Mouse (Mus musculus) C2C12 (cell line): Measurements from ENCODE around the gene Vav1. TPM values are rescaled to one million over a fixed set of nuclear protein-coding genes. Genes with fewer than 3 reads are reported as not detected.

ENCODE experiments used
- H3K27me3 ChIP-seq: one replicate; pipeline ENCODE4 v1.6.1; 2011; ENCODE audit not compliant: control insufficient read depth, insufficient read depth, insufficient read length
- H3K36me3 ChIP-seq: one replicate; pipeline ENCODE4 v1.6.1; 2011; ENCODE audit not compliant: control insufficient read depth, insufficient read depth
- H3K4me3 ChIP-seq: one replicate; pipeline ENCODE4 v1.5.1; 2011; ENCODE audit warnings: mild to moderate bottlenecking, control low read depth; ENCODE audit not compliant: poor library complexity, insufficient read depth, severe bottlenecking
- H3K79me2 ChIP-seq: one replicate; pipeline ENCODE4 v1.6.1; 2011; ENCODE audit not compliant: control insufficient read depth, insufficient read depth
- H3K79me3 ChIP-seq: one replicate; pipeline ENCODE4 v1.6.1; 2011; ENCODE audit warnings: low read depth, control low read depth
- H3ac ChIP-seq: one replicate; pipeline ENCODE3; 2011; ENCODE audit warnings: low read depth; ENCODE audit not compliant: control insufficient read depth, insufficient read length
- CEBPB ChIP-seq: IDR thresholded peaks from one replicate; pipeline ENCODE4 v1.6.1; 2011; ENCODE audit warnings: low read depth, mild to moderate bottlenecking, control low read depth, moderate library complexity
- CTCF ChIP-seq: IDR thresholded peaks from one replicate; pipeline ENCODE4 v1.5.1; 2011; ENCODE audit not compliant: control insufficient read depth, insufficient read depth, insufficient read length
- FOSL1 ChIP-seq: IDR thresholded peaks from one replicate; pipeline ENCODE4 v1.8.0; 2011; ENCODE audit warnings: mild to moderate bottlenecking, low read length; ENCODE audit not compliant: poor library complexity, insufficient read depth, severe bottlenecking
- MAX ChIP-seq: IDR thresholded peaks from one replicate; pipeline ENCODE4 v1.6.1; 2011; ENCODE audit warnings: mild to moderate bottlenecking, control low read depth
- MYOD1 ChIP-seq: IDR thresholded peaks from one replicate; pipeline ENCODE4 v1.6.1; 2011; ENCODE audit warnings: low read depth; ENCODE audit not compliant: control insufficient read depth, insufficient read length
- MYOG ChIP-seq: IDR thresholded peaks from one replicate; pipeline ENCODE4 v1.6.1; 2011; ENCODE audit not compliant: control insufficient read depth, insufficient read length; ENCODE audit errors: extremely low read depth
- USF1 ChIP-seq: IDR thresholded peaks from one replicate; pipeline ENCODE4 v1.6.1; 2011; ENCODE audit warnings: low read depth, mild to moderate bottlenecking, control low read depth, moderate library complexity
- polyA plus RNA-seq: library from polyadenylated mRNA; unstranded; fragments of >200 nt; fragmentation: generic; extraction: Trizol; gene quantifications from one replicate; pipeline ENCODE4 v1.2.1, GENCODE M21; 2012; ENCODE audit warnings: missing spikeins

Gene Vav1
- polyA plus RNA-seq, 1 experiment = not detected

DNA sequence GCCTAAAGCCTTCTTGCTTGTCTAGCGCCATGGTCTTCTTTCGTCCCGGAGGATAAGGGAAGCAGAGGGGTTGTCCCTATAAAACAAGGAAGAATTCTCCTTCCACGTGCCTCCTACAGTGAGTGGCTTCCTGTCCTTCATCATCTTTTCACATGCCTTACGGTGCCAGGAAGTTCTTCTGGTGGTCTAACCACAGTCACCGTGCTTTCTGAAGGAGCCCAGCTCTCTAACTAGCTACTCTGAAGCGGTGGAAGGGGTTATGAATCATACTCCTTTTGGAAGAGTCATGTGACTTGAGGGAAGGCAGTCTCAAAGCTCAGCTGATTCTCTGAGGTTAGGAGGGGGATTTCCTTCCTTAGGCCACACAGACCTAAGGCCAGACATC, 11.8 kb downstream of the Vav1 start:
- Histone ChIP-seq H3K79me2 (no peaks in the 10 kb centered on the region), H3ac (no peak overlapping the region), H3K4me3 (no peak overlapping the region), H3K36me3 (no peaks in the 10 kb centered on the region), H3K27me3 (peaks cover 9% of the 10 kb centered on the region), H3K79me3 (no peaks in the 10 kb centered on the region)
- TF ChIP-seq CTCF = no peak
- no peak for TF ChIP-seq FOSL1
- no peak for TF ChIP-seq MYOG
- no peak for TF ChIP-seq USF1
- TF ChIP-seq MYOD1 = no peak

DNA sequence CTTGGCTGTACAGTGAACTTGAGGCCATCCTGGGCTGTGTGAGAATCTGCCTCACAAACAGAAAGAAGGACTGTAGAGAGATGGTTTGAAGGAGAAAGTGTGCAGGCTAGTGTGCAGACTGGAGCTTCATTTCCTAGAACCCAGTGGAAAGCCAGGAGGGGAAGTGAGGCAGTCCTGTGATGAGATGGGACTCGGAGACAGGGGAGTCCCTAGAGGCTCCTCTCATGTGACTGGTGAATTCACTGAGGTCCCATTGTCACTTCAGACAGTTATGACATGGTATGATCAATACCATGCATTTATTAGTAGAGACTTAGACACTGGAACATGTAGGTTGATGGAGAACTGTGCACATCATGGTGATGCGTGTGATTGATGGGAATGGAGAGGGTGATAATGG, 13.4 kb downstream of the Vav1 start:
- Histone ChIP-seq H3ac (no peak overlapping the region), H3K36me3 (no peaks in the 10 kb centered on the region), H3K4me3 (no peak overlapping the region), H3K27me3 (peaks cover 10% of the 10 kb centered on the region), H3K79me2 (no peaks in the 10 kb centered on the region), H3K79me3 (no peaks in the 10 kb centered on the region)
- no peak for TF ChIP-seq USF1
- TF ChIP-seq MAX = no peak
- no peak for TF ChIP-seq MYOG
- no peak for TF ChIP-seq FOSL1
- no peak for TF ChIP-seq CEBPB

GRCm38 (mm10) chr17:57292968-57293367, 14.1 kb downstream of the Vav1 start:
- H3K79me3 ChIP-seq = no peaks in the 10 kb centered on the region
- no peak overlapping the region for H3ac ChIP-seq

DNA sequence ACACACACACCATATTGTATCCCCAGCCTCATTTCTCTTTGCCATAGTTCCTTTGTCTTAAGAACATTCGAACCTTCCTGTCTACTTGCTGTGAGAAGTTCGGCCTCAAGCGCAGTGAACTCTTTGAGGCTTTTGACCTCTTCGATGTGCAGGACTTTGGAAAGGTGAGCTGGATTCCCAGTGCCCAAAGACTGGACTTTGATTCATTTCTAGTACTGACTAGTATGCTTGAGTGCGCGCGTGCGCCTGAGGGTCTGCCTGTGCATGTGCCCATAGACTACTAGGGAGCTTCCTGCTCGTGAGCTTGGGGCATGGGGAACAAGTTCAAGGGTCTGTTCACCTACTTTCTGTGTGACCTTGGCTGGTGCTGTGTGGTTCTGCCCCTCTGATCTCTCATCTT, 17.0 kb downstream of the Vav1 start:
- Histone ChIP-seq H3ac (no peak overlapping the region), H3K79me2 (no peaks in the 10 kb centered on the region), H3K4me3 (no peak overlapping the region), H3K36me3 (no peaks in the 10 kb centered on the region), H3K27me3 (peaks cover 10% of the 10 kb centered on the region), H3K79me3 (no peaks in the 10 kb centered on the region)
- TF ChIP-seq CTCF = no peak
- no peak for TF ChIP-seq MYOG
- no peak for TF ChIP-seq MYOD1
- no peak for TF ChIP-seq USF1
- no peak for TF ChIP-seq FOSL1
- no peak for TF ChIP-seq MAX
- no peak for TF ChIP-seq CEBPB

More at GRCm38 (mm10) chr17:57292968-57293367, 14.1 kb downstream of the Vav1 start:
- Histone ChIP-seq H3K27me3 (peaks cover 10% of the 10 kb centered on the region), H3K79me2 (no peaks in the 10 kb centered on the region), H3K4me3 (no peak overlapping the region), H3K36me3 (no peaks in the 10 kb centered on the region)
- no peak for TF ChIP-seq MAX
- no peak for TF ChIP-seq CEBPB
- TF ChIP-seq USF1 = no peak
- no peak for TF ChIP-seq FOSL1
- no peak for TF ChIP-seq MYOD1
- TF ChIP-seq MYOG = no peak
- no peak for TF ChIP-seq CTCF

GRCm38 (mm10) chr17:57297040-57297439, 18.1 kb downstream of the Vav1 start:
- H3ac ChIP-seq = no peak overlapping the region
- H3K36me3 ChIP-seq = no peaks in the 10 kb centered on the region
- no peaks in the 10 kb centered on the region for H3K79me3 ChIP-seq
- no peak overlapping the region for H3K4me3 ChIP-seq
- H3K27me3 ChIP-seq = peaks cover 10% of the 10 kb centered on the region
- no peaks in the 10 kb centered on the region for H3K79me2 ChIP-seq
- TF ChIP-seq CEBPB (no peak), CTCF (no peak), FOSL1 (no peak), MYOD1 (no peak), MYOG (no peak), USF1 (no peak), MAX (no peak)

DNA sequence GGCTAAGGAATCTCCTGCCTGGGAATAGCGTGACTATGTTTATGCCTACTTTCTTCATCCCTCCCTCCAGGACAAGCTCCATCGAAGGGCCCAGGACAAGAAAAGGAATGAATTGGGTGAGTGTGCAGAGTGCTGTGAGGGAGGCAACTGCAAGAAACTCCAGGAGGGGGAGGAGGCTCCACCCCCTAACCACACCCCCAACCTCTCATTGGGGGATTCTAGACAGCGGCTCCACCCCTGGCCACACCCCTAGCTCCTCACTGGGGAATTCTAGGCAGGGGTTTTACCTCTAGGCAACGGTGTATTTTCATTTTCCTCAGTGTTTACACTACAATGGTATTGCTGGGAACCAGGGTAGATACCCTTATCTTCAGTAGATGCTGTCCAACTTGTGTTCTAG, 26.7 kb downstream of the Vav1 start:
- H3K4me3 ChIP-seq = no peak overlapping the region
- TF ChIP-seq MAX (no peak), FOSL1 (no peak), MYOD1 (no peak), CEBPB (no peak)
- H3K79me2 ChIP-seq = no peaks in the 10 kb centered on the region
- H3K36me3 ChIP-seq = no peaks in the 10 kb centered on the region
- H3K27me3 ChIP-seq = no peaks in the 10 kb centered on the region
- H3K79me3 ChIP-seq = no peaks in the 10 kb centered on the region
- H3ac ChIP-seq = no peak overlapping the region
